Mouse (Mus musculus) layer of hippocampus, postnatal 14 days (tissue): ENCODE measurements at regions not wholly inside any gene's neighbourhood (a gene's known extent, or its start where the extent isn't known, plus 50 kb on each side); places are given as distances from the start of the nearest gene placed in this dataset.

Experiments used
- DNase-seq, 2 experiments: peaks; one replicate each; pipeline ENCODE4 v3.0.0; 2021 to 2022; ENCODE audit warnings: low spot score in 2 of 2, mixed read lengths in 1 of 2

DNA sequence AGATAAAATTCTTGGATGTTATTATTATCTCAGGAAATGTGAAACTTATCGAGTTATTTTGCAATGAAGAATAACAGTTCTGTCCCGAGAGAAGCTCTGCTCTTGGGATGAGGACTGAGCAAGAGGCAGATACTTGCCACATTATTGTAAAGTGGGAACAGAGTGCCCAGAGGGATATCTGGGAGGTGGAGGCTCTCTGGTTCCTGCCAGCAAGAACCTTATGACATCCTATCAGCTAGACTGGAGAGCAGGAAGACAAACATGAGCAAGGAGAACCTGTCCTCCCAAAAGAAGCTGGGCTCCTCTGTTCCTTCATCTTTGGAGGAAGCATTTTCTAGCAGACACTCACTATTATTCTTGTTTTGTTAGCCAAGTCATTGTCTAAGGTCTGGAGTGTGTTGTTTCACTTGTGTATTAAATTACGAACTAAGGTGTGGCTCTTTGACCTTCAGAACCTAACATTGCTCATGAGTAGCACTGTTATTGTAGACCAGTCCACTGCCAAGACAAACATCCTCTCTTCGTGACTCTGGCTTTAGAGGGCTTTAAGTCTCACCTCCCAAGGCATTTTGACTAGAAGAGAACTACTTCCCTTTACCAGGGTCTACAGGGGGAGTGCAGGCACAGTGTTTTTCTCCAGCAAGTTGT, 69.6 kb upstream of the Palmd start:
- no peak for DNase-seq
